Mouse (Mus musculus) cerebellum, postnatal 14 days (tissue): Measurements from ENCODE around the gene Mtx1.
"Not testable (repeated sequence)": the region's sequence is repeated elsewhere in the genome, so short reads cannot be mapped to it uniquely, and the experiment has no call there.

Experiments used
- DNase-seq, 2 experiments: peaks; one replicate each; pipeline ENCODE4 v3.0.0; 2021; ENCODE audit warnings: mixed read lengths in 2 of 2

The Mtx1 gene

DNA sequence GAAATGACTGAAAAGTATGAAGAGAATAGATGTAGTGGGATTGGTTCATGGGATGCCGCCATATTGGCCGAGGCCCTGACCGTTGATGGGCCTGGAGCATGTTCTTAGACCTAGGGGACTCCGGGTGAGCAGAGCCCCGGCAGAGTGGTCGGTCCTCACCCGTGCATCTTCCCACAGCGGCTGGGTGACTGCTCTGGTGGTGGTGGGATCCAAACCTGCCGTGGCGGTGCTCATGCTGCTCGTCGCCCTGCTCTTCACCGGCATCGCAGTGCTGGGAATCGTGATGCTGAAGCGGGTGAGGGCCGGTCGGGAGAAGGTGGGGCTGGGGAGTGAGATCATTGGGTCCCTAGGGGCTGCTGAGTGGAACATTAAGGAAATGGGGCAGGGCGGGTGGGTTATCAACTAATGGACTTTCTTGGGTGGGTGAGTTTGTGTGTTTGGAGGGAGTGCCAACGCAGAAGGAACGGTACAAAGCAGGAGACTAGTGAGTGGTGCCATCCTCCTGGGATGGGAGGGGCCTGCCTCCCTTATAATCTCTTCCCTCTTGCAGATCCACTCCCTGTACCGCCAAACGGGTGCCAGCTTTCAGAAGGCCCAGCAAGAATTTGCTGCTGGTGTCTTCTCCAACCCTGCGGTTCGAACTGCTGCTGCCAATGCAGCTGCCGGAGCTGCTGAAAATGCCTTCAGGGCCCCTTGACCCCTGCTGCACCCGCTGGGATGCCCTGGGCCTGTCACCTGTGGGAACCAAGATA is 45.0 kb downstream of the Mtx1 start:
- no peak for DNase-seq

- no peak for DNase-seq
Measured at GRCm38 (mm10) chr3:89179056-89179455, 47.8 kb downstream of the Mtx1 start.

DNA sequence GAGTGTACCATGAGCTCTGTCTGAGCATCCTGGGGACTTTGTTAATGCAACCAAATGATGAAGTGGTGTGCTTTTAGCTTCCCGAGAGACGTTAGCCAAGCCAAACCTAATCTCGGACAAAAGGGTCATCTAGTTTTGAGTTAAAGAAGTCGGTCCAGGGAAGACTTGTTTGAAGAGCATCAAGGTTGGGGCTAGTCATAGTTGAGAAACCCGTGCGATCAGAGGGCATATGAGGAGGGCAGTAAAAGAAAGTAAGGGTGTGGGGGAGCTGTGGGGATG is 48.8 kb downstream of the Mtx1 start:
- DNase-seq: no peak

- DNase-seq: peak; percentile 88 to 90
Measured at GRCm38 (mm10) chr3:89177242-89178106, 49.4 kb downstream of the Mtx1 start, which contains the start of gene Scamp3. Gene Scamp3 (plus strand): TSS chr3:89177473.

DNA sequence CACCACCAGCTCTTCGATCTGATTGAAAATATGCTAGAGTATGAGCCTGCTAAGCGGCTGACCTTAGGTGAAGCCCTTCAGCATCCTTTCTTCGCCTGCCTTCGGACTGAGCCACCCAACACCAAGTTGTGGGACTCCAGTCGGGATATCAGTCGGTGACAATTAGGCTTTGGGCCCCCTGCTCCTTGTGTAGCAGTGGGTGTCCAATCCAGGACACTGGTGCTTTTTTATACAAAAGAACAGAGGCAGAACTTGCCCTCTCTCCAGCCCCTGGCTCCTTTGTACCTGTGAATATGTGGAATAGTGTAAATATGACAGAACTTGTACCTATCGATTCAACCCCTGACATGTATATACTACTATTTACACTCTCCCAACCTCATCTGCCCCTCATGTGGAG is 50.5 kb downstream of the Mtx1 start:
- no peak for DNase-seq

DNA sequence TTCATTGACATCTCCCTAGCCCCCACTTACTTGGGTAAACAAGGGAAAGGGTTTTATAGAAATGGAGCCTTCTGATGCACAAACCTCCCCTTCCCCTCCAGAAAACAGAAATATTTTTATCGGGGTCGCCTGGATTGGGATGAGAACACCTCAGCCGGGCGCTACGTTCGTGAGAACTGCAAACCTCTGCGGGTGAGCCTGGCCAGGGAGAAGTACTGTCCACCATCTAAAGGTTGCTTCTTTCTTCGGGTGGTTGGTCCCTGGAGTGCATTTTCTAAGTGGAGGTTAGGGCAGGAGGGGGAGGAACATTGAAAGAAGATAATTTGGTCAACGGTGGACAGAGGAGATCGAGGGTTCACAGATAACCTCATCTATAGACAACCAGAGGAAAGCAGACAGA is 51.3 kb downstream of the Mtx1 start:
- DNase-seq: no peak

- no peak for DNase-seq
Measured at GRCm38 (mm10) chr3:89174844-89175243, 52.0 kb downstream of the Mtx1 start.

DNA sequence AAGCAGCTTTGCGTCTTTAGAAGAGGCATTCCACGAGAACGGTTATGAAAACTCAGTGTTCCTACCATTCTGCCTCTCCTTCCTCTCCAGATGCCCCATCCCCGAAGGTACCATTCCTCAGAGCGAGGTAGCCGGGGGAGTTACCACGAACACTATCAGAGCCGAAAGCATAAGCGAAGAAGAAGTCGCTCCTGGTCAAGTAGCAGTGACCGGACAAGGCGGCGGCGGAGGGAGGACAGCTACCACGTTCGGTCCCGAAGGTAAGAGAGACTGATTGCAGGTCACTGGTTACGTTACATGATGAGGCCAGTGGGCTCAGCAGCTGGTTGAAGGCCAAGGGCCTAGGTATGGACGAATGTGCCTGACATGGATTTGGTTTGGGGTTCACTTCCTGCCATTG is 59.9 kb downstream of the Mtx1 start:
- DNase-seq: no peak

DNA sequence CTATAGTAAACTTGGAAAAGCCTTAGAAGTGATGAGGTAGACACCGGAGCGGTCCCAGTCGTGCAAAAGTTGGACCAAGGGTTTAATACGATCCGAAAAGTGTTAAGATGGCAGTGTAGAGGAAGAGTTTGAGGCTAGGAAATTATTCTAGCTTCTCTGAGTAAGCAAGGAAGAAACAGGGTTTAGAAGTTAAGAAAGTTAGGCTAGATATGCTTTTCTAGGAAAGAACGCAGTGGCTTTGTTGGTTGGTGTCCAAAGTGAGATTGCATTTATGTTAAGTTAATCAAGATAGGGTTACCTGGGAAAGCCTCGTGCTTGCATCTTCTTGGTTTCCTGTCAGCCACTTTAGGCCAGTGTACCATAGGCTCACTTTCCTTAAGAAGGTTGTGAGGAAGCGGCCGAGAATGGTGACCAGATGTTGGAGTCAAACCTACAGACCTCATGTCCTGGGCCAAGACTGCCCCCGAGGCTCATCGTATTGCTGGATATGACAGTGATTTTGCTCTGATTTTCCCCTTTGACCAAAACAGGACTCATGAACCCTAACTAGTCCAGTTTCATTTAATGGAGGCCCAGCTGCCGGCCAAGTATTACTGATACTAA is 61.5 kb downstream of the Mtx1 start:
- DNase-seq: no peak

- DNase-seq: peak; percentile 93 to 95
Measured at GRCm38 (mm10) chr3:89164506-89165267, 62.2 kb downstream of the Mtx1 start, which contains the start of gene Clk2. Gene Clk2 (plus strand): TSS chr3:89164795.

GRCm38 (mm10) chr3:89163643-89164245 is 63.1 kb downstream of the Mtx1 start:
- no peak for DNase-seq

DNA sequence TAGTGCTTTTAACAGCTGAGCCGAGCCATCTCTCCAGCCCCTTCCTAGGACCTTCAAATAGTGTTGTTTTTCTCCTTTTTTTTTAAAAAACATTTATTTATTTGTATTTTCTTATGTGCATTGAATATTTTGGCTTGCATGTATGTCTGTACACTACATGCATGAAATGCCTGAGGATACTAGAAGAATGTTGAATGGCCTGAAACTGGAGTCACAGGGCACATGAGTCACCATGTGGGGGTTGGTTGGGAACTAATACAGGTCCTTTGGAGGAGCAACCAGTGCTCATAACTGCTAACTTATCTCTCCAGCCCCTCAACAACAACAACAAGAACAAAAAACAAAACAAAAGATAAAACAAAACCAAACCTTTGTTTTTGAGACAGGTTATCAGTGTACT is 63.8 kb downstream of the Mtx1 start:
- no peak for DNase-seq

DNA sequence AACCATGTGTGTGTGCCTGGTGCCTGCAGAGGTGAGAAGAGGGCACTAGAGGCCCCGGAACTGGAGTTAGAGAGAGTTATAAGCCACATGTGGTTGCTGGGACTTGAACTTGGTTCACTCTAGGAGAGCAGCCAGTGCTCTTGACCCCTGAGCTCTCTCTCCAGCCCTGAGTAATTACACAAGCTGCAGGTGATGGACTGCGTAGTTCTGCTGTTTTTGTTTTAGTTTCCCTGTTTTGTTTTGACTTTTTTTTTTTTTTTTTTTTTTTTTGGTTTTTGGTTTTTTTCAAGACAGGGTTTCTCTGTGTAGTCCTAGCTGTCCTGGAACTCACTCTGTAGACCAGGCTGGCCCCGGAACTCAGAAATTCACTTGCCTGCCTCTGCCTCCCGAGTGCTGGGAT is 65.1 kb downstream of the Mtx1 start:
- DNase-seq: no peak

DNA sequence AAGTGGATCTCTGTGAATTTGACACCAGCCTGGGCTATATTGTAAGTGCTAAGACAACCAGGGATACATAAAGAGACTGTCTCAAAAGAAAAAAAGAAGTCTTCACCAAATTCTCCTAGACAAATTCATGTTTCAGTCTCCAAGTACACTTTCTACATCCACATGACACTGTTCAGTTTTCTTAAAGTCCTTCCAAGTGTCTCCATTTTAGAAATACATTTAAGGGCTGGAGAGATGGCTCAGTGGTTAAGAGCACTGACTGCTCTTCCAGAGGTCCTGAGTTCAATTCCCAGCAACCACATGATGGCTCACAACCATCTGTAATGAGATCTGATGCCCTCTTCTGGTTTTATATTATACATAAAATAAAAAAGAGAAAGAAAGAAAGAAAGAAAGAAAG is 65.7 kb downstream of the Mtx1 start:
- not testable (repeated sequence) for DNase-seq

- peak; percentile 74 to 82 for DNase-seq
Measured at GRCm38 (mm10) chr3:89159616-89160344, 67.1 kb downstream of the Mtx1 start, which contains the start of gene Hcn3. Gene Hcn3 (minus strand): TSS chr3:89160196.

DNA sequence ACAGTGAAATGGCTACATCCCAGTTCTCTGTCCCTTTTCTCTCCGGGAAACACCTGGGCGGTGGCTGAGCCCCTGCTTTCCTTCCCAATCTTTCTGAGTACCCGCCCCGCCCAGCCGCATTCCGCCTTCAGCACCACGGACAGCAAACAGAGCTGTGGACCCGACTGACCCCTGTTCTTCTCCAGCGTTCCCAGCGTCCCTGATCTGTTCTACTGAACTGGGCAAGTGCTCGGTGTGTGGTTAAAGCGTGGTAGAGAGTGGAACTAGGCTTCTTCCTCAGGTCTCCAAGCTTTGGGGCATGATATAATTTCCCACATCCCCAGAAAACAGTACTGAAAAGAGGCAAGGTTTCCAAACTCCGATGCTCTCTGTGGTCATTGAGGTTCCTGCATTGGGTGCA is 67.7 kb downstream of the Mtx1 start:
- DNase-seq: peak in 1 of 2 experiments; percentile 31
